Mouse (Mus musculus): Measurements from ENCODE around the gene Ntrk3.

GRCm38 (mm10) chr7:78782639-78783581, 45.1 kb upstream of the Ntrk3 start, which contains the start of the genes Mrps11 and Mrpl46:
- no peak for TF ChIP-seq CTCF (IDR thresholded peaks at IDR 0.05; ENCODE audit: control insufficient read depth, insufficient read depth, insufficient replicate concordance, low read depth, low read length)
- peak; percentile 61 for TF ChIP-seq POLR2A (IDR thresholded peaks at IDR 0.05; ENCODE audit: control insufficient read depth, low read depth, low read length)

All from testis, adult 2 months (tissue).